Mouse (Mus musculus): ENCODE measurements around the gene Dync1h1. TPM values are rescaled to one million over a fixed set of nuclear protein-coding genes. Genes with fewer than 3 reads are reported as not detected.
"Not testable (repeated sequence)": the region's sequence is repeated elsewhere in the genome, so short reads cannot be mapped to it uniquely, and the experiment has no call there.

Dync1h1 gene
- polyA plus RNA-seq, 1 experiment: 83.5 TPM

DNA sequence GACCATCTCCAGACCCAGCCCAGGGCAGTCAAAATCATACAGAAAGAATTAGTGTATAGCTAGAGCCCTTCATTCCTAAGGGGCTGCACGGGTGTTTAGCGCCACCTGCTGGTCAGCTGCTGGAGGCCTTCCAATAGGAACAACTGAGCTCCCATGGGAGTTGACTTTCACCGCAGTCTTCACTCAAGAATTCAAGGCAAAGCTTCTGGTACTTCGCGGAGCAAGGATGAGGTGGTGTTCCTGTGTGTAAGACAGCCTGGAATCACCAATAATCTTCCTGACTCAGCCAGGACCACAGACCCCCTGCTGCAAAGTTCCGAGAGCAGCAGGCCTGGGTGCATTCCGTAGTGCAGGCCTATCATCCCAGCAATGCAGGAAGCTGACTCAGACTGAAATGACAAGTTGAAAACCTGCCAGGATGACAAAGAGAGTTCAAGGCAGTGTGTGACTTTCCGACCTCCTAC is 101.8 kb downstream of the Dync1h1 start:
- TF ChIP-seq CTCF (IDR thresholded peaks at IDR 0.05; ENCODE audit: control insufficient read depth, insufficient read depth, insufficient read length) (peak; percentile 62), MYOG (IDR thresholded peaks at IDR 0.05; ENCODE audit: control insufficient read depth, extremely low read depth, insufficient read length) (no peak), MAX (IDR thresholded peaks at IDR 0.05) (peak; percentile 19), USF1 (IDR thresholded peaks at IDR 0.05; ENCODE audit: low read depth) (no peak), FOSL1 (IDR thresholded peaks at IDR 0.05; ENCODE audit: insufficient read depth, low read length, poor library complexity, severe bottlenecking) (peak; percentile 69), CEBPB (IDR thresholded peaks at IDR 0.05; ENCODE audit: low read depth) (no peak), MYOD1 (IDR thresholded peaks at IDR 0.05; ENCODE audit: control insufficient read depth, insufficient read length, low read depth) (peak; percentile 2)
- H3ac ChIP-seq (ENCODE audit: control insufficient read depth, insufficient read length, low read depth): no peak overlapping the region
- H3K36me3 ChIP-seq (ENCODE audit: control insufficient read depth, insufficient read depth): no peaks in the 10 kb centered on the region
- H3K4me3 ChIP-seq (ENCODE audit: insufficient read depth, poor library complexity, severe bottlenecking): no peak overlapping the region
- H3K79me3 ChIP-seq (ENCODE audit: low read depth): no peaks in the 10 kb centered on the region
- no peaks in the 10 kb centered on the region for H3K27me3 ChIP-seq (ENCODE audit: control insufficient read depth, insufficient read depth, insufficient read length)
- no peaks in the 10 kb centered on the region for H3K79me2 ChIP-seq (ENCODE audit: control insufficient read depth, insufficient read depth)

DNA sequence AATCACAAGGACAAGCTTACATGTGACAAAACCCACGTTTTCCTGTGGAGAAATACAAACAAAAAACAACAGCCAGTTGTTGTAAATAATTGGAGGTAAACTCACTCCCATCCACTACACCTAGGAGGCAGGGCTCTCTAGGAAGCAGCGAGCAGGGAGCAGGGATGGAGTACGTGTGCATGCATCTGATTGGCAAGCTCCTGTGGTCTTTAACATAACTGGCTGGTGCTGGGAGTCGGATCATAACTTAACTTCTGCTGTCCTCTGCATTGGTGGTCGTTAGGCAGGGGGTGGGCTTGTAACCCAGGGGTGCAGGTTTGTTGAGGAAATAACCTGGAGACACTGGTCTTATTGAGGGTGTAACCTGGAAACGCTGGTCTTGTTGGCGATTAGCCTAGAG is 102.4 kb downstream of the Dync1h1 start:
- H3K79me3 ChIP-seq (ENCODE audit: low read depth): no peaks in the 10 kb centered on the region
- no peaks in the 10 kb centered on the region for H3K27me3 ChIP-seq (ENCODE audit: control insufficient read depth, insufficient read depth, insufficient read length)
- no peak overlapping the region for H3K4me3 ChIP-seq (ENCODE audit: insufficient read depth, poor library complexity, severe bottlenecking)
- H3K36me3 ChIP-seq (ENCODE audit: control insufficient read depth, insufficient read depth): no peaks in the 10 kb centered on the region
- TF ChIP-seq MAX (IDR thresholded peaks at IDR 0.05): no peak
- no peak for TF ChIP-seq FOSL1 (IDR thresholded peaks at IDR 0.05; ENCODE audit: insufficient read depth, low read length, poor library complexity, severe bottlenecking)
- TF ChIP-seq MYOG (IDR thresholded peaks at IDR 0.05; ENCODE audit: control insufficient read depth, extremely low read depth, insufficient read length): no peak
- TF ChIP-seq CEBPB (IDR thresholded peaks at IDR 0.05; ENCODE audit: low read depth): no peak
- TF ChIP-seq CTCF (IDR thresholded peaks at IDR 0.05; ENCODE audit: control insufficient read depth, insufficient read depth, insufficient read length): no peak
- no peak for TF ChIP-seq USF1 (IDR thresholded peaks at IDR 0.05; ENCODE audit: low read depth)
- no peak for TF ChIP-seq MYOD1 (IDR thresholded peaks at IDR 0.05; ENCODE audit: control insufficient read depth, insufficient read length, low read depth)
- H3ac ChIP-seq (ENCODE audit: control insufficient read depth, insufficient read length, low read depth): no peak overlapping the region
- H3K79me2 ChIP-seq (ENCODE audit: control insufficient read depth, insufficient read depth): no peaks in the 10 kb centered on the region

DNA sequence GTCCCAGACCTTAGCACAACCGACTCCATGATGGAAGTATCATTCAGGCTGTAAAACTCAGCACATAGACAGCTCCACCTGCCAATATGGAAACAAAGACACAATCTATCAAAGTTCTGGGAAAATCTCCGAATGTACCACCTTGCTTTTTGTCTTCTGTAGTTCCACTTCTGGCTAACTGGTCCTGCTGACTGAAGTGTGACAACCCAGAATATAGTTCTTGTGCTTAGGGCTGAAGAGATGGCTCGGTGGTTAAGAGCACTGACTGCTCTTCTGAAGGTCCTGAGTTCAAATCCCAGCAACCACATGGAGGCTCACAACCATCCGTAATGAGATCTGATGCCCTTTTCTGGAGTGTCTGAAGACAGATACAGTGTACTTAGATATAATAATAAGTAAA is 104.2 kb downstream of the Dync1h1 start:
- not testable (repeated sequence) for H3K79me2 ChIP-seq (ENCODE audit: control insufficient read depth, insufficient read depth); H3K36me3 ChIP-seq (ENCODE audit: control insufficient read depth, insufficient read depth); H3K79me3 ChIP-seq (ENCODE audit: low read depth); H3K27me3 ChIP-seq (ENCODE audit: control insufficient read depth, insufficient read depth, insufficient read length); H3K4me3 ChIP-seq (ENCODE audit: insufficient read depth, poor library complexity, severe bottlenecking); H3ac ChIP-seq (ENCODE audit: control insufficient read depth, insufficient read length, low read depth)

DNA sequence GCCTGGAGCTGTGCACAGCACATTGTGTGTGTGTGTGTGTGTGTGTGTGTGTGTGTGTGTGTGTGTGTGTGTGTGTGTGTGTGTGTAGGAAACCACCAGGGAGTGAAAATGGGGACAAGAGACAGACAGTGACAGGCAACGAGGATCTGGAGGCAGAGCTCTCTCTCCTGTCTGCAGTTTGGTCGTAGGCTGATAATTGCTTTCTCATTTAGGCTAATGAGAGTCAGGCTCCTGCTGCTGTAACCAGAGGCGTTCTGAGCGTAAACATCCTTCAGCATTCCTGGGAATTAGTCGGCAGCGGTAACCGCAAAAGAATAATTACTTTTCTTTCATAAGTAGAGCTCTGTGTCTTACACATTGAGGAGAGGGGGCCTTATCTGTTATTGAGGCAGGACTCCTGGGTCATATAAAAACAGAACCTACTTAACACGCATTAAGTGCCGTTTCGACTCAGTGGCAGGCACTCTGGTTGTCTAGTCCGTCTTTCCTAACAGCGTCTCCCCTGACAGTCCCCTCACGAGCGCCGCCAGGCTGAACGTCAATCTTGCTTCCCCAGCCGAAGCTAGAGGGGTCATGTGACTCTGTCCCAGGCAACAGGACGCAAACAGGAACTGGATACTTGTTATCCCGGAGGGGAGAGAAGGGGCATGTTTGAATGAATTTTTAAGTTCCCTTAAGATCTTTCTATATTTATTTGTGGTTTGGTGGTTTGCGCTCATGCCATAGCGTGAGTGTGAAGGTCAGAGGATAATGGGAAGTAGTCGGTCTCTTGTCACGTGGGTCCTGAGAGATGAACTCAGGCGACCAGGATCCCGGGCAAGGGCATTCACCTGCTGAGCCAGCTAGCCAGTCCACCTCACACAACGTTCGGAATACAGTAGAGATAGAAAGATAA is 105.3 kb downstream of the Dync1h1 start:
- Histone ChIP-seq H3K36me3 (ENCODE audit: control insufficient read depth, insufficient read depth) (no peaks in the 10 kb centered on the region), H3ac (ENCODE audit: control insufficient read depth, insufficient read length, low read depth) (peak overlapping the region; percentile 67), H3K79me2 (ENCODE audit: control insufficient read depth, insufficient read depth) (no peaks in the 10 kb centered on the region), H3K27me3 (ENCODE audit: control insufficient read depth, insufficient read depth, insufficient read length) (no peaks in the 10 kb centered on the region), H3K79me3 (ENCODE audit: low read depth) (no peaks in the 10 kb centered on the region), H3K4me3 (ENCODE audit: insufficient read depth, poor library complexity, severe bottlenecking) (peak overlapping the region; percentile 0)
- TF ChIP-seq USF1 (IDR thresholded peaks at IDR 0.05; ENCODE audit: low read depth) (peak; percentile 95), CEBPB (IDR thresholded peaks at IDR 0.05; ENCODE audit: low read depth) (no peak), MAX (IDR thresholded peaks at IDR 0.05) (peak; percentile 22), FOSL1 (IDR thresholded peaks at IDR 0.05; ENCODE audit: insufficient read depth, low read length, poor library complexity, severe bottlenecking) (no peak), MYOG (IDR thresholded peaks at IDR 0.05; ENCODE audit: control insufficient read depth, extremely low read depth, insufficient read length) (no peak), CTCF (IDR thresholded peaks at IDR 0.05; ENCODE audit: control insufficient read depth, insufficient read depth, insufficient read length) (no peak)

DNA sequence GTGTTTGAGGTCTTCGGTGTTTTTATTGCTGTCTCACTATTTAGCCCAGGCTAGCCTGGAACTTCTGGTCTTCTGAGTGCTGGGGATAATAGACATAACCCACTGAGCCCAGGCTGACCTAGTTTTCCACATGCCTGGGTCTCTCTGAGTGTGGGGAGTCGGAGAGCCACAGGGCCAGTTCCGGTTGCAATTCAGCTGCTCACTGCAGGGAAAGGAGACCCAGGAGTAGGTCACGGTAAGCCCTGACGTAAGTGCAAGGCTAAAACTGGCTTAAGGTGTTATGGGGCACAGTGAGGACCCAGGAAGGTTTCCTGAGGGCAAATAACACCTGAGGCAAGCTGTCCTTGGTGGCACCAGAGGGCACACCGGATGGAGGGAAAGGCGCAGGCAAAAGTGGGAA is 106.2 kb downstream of the Dync1h1 start:
- Histone ChIP-seq H3K79me2 (ENCODE audit: control insufficient read depth, insufficient read depth) (no peaks in the 10 kb centered on the region), H3K27me3 (ENCODE audit: control insufficient read depth, insufficient read depth, insufficient read length) (no peaks in the 10 kb centered on the region), H3K36me3 (ENCODE audit: control insufficient read depth, insufficient read depth) (no peaks in the 10 kb centered on the region), H3K4me3 (ENCODE audit: insufficient read depth, poor library complexity, severe bottlenecking) (no peak overlapping the region), H3K79me3 (ENCODE audit: low read depth) (no peaks in the 10 kb centered on the region), H3ac (ENCODE audit: control insufficient read depth, insufficient read length, low read depth) (no peak overlapping the region)
- TF ChIP-seq CEBPB (IDR thresholded peaks at IDR 0.05; ENCODE audit: low read depth) (no peak), CTCF (IDR thresholded peaks at IDR 0.05; ENCODE audit: control insufficient read depth, insufficient read depth, insufficient read length) (no peak), MYOG (IDR thresholded peaks at IDR 0.05; ENCODE audit: control insufficient read depth, extremely low read depth, insufficient read length) (no peak), USF1 (IDR thresholded peaks at IDR 0.05; ENCODE audit: low read depth) (no peak), MAX (IDR thresholded peaks at IDR 0.05) (no peak), MYOD1 (IDR thresholded peaks at IDR 0.05; ENCODE audit: control insufficient read depth, insufficient read length, low read depth) (no peak), FOSL1 (IDR thresholded peaks at IDR 0.05; ENCODE audit: insufficient read depth, low read length, poor library complexity, severe bottlenecking) (no peak)

- no peak overlapping the region for H3ac ChIP-seq (ENCODE audit: control insufficient read depth, insufficient read length, low read depth)
- no peaks in the 10 kb centered on the region for H3K27me3 ChIP-seq (ENCODE audit: control insufficient read depth, insufficient read depth, insufficient read length)
- H3K79me3 ChIP-seq (ENCODE audit: low read depth): no peaks in the 10 kb centered on the region
- H3K36me3 ChIP-seq (ENCODE audit: control insufficient read depth, insufficient read depth): no peaks in the 10 kb centered on the region
- TF ChIP-seq MAX (IDR thresholded peaks at IDR 0.05) (no peak), USF1 (IDR thresholded peaks at IDR 0.05; ENCODE audit: low read depth) (no peak), CTCF (IDR thresholded peaks at IDR 0.05; ENCODE audit: control insufficient read depth, insufficient read depth, insufficient read length) (no peak), MYOD1 (IDR thresholded peaks at IDR 0.05; ENCODE audit: control insufficient read depth, insufficient read length, low read depth) (no peak), FOSL1 (IDR thresholded peaks at IDR 0.05; ENCODE audit: insufficient read depth, low read length, poor library complexity, severe bottlenecking) (no peak), CEBPB (IDR thresholded peaks at IDR 0.05; ENCODE audit: low read depth) (no peak), MYOG (IDR thresholded peaks at IDR 0.05; ENCODE audit: control insufficient read depth, extremely low read depth, insufficient read length) (no peak)
- H3K4me3 ChIP-seq (ENCODE audit: insufficient read depth, poor library complexity, severe bottlenecking): no peak overlapping the region
- H3K79me2 ChIP-seq (ENCODE audit: control insufficient read depth, insufficient read depth): no peaks in the 10 kb centered on the region
These were observed 110.0 kb downstream of the Dync1h1 start for GRCm38 (mm10) chr12:110711270-110711669.
